Mouse (Mus musculus): Measurements from ENCODE around the gene Wipf2. TPM values are rescaled to one million over a fixed set of nuclear protein-coding genes. Genes with fewer than 3 reads are reported as not detected.

Wipf2 gene
- polyA plus RNA-seq, 1 experiment from 2014 or later: 5.4 TPM

DNA sequence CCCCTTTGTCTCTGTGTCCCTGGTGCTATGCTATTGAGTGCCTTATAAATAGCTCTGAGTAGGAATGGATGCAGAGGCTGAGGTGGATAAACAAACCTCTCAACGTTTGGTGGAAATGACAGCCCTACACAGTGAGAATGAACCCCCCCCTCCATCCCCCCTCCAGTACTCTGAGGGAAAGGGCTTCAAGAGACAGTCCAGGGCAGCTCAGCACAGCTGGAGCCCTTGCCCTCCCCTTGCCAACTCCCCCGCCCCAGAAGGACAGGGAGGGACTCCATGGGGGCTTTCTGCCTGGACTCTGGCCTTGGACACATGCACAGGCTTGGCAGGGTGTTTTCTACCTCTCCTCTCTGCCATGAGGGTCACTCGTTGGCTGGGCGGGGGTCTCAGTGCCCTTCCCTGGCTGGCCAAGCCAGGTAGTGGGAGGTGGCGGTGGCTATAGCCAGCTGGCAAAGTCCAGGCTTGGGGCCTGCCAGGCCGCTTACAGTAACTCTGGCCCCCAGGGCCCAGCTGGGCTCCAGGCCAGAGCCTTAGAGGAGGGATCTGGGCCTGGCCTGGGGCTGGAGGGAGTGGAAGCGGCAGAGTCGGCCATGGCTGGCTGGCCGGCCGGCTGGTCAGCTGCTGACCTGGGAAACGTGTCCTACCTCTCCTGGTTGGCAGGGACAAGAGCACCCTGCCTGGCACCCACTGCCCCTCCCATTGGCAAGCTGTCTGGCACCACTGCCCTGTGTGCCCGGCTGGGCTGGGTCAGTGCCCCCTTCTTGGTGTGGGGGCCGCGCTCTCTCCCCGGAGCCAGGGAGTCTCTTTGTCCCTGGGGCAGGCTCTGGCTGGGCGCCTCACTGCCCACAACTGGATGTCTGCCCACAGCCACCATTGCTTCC, 87.8 kb downstream of the Wipf2 start:
- H3K9me3 ChIP-seq: no peaks in the 10 kb centered on the region
- no peak overlapping the region for H3K4me2 ChIP-seq (replicated peaks)
- H3K27ac ChIP-seq: peak overlapping the region; percentile 63
- peaks cover 84% of the 10 kb centered on the region for H3K4me1 ChIP-seq
- peaks cover 59% of the 10 kb centered on the region for H3K36me3 ChIP-seq
- peak overlapping the region; percentile 10 for H3K9ac ChIP-seq
- WGBS: 68% methylated on average over 16 of the region's 16 CpGs
- no peaks in the 10 kb centered on the region for H3K27me3 ChIP-seq
- ATAC-seq (ENCODE audit: low FRiP score, low read depth): peak; percentile 20; the same call in 1 of the 2 replicates
- H3K4me3 ChIP-seq: no peak overlapping the region

GRCm38 (mm10) chr11:98952111-98952510, 88.7 kb downstream of the Wipf2 start:
- no peak overlapping the region for H3K27ac ChIP-seq
- WGBS: 85% methylated on average over 1 of the region's 1 CpGs
- peaks cover 79% of the 10 kb centered on the region for H3K4me1 ChIP-seq

GRCm38 (mm10) chr11:98952736-98953135, 89.3 kb downstream of the Wipf2 start:
- WGBS: 60% methylated on average over 2 of the region's 2 CpGs
- Histone ChIP-seq H3K9me3 (no peaks in the 10 kb centered on the region), H3K27ac (no peak overlapping the region), H3K27me3 (no peaks in the 10 kb centered on the region), H3K4me3 (no peak overlapping the region), H3K36me3 (peaks cover 63% of the 10 kb centered on the region), H3K9ac (no peak overlapping the region), H3K4me2 (replicated peaks) (no peak overlapping the region), H3K4me1 (peaks cover 73% of the 10 kb centered on the region)
- no peak for ATAC-seq (ENCODE audit: low FRiP score, low read depth)

More at GRCm38 (mm10) chr11:98952111-98952510, 88.7 kb downstream of the Wipf2 start:
- Histone ChIP-seq H3K27me3 (no peaks in the 10 kb centered on the region), H3K36me3 (peaks cover 63% of the 10 kb centered on the region), H3K4me3 (no peak overlapping the region), H3K9ac (no peak overlapping the region), H3K4me2 (replicated peaks) (no peak overlapping the region), H3K9me3 (no peaks in the 10 kb centered on the region)
- ATAC-seq (ENCODE audit: low FRiP score, low read depth): no peak

DNA sequence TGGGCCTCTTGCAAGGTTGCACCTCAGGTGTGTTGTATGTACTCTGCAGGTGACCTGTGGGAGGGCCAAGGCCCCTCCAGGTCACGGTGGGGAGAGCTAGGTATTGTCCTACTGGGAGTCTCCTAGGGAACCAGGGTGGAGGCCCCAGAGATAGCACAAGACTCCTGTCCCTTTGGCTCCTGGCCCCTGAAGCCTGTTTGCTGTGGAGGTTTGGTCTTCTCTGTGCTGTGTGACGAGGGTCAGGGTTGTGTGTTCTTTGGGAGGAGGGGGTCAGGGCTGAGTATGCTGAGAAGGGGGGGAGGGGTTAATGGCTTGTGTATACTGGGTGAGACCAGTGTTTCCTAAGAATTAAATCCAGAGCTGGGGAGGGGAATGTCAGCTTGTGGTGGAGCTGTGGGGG, 89.9 kb downstream of the Wipf2 start:
- ATAC-seq (ENCODE audit: low FRiP score, low read depth): no peak
- Histone ChIP-seq H3K4me2 (replicated peaks) (no peak overlapping the region), H3K4me1 (peaks cover 67% of the 10 kb centered on the region), H3K27me3 (no peaks in the 10 kb centered on the region), H3K9me3 (no peaks in the 10 kb centered on the region), H3K27ac (no peak overlapping the region), H3K9ac (no peak overlapping the region), H3K4me3 (no peak overlapping the region), H3K36me3 (peaks cover 63% of the 10 kb centered on the region)
- WGBS: 6% methylated on average over 1 of the region's 2 CpGs

GRCm38 (mm10) chr11:98953835-98954320, 90.4 kb downstream of the Wipf2 start:
- Histone ChIP-seq H3K9ac (no peak overlapping the region), H3K27me3 (no peaks in the 10 kb centered on the region), H3K36me3 (peaks cover 61% of the 10 kb centered on the region), H3K9me3 (no peaks in the 10 kb centered on the region), H3K4me3 (no peak overlapping the region), H3K4me2 (replicated peaks) (peak overlapping the region; percentile 43), H3K27ac (peak overlapping the region; percentile 52; the same call in 1 of the 2 replicates), H3K4me1 (peaks cover 69% of the 10 kb centered on the region)
- no peak for ATAC-seq (ENCODE audit: low FRiP score, low read depth)
- WGBS: 38% methylated on average over 13 of the region's 13 CpGs

DNA sequence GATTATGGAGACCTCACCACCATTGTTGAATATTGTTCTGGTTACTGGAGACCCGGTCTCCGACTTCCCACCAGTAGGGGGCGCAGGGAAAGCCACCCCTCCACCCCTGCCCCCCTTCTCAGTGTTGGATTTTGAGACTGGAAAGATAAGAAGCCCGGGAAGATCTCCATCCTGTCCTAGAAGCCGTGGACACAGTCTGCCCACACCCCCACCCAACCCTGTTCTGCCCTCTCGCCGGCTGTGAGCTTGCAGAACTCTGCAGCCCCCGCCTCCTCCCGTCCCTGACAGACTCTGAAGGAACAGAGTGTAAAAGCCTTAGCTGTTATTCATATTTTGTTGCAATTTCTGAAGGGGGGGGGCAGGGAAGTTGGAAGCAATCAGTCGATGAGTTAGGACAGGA, 90.9 kb downstream of the Wipf2 start:
- Histone ChIP-seq H3K36me3 (peaks cover 56% of the 10 kb centered on the region), H3K4me2 (replicated peaks) (peak overlapping the region; percentile 43), H3K9me3 (no peaks in the 10 kb centered on the region), H3K9ac (no peak overlapping the region), H3K4me3 (0 out of 2 replicates have a peak overlapping the region, but pooled peaks have one; percentile 5), H3K27ac (peak overlapping the region; percentile 52; the same call in 1 of the 2 replicates), H3K27me3 (no peaks in the 10 kb centered on the region), H3K4me1 (peaks cover 69% of the 10 kb centered on the region)
- whole genome bisulfite sequencing: 10% methylated on average over 10 of the region's 10 CpGs
- ATAC-seq (ENCODE audit: low FRiP score, low read depth): peak; percentile 55; the same call in 1 of the 2 replicates

Other genes starting within 250 kb of the Wipf2 start
- gene Gm12355, start 238.0 kb upstream of the Wipf2 start, polyA plus RNA-seq (2015; fragmentation: Nextera tagmentation; extraction: Ambion mirVana): 1.2 and 1.4 TPM in 2 replicates
- not detected in 2 replicates for gene Gsdma3, start 237.3 kb upstream of the Wipf2 start, polyA plus RNA-seq (2015; fragmentation: Nextera tagmentation; extraction: Ambion mirVana)
- not detected in 2 replicates for gene Gsdma2, start 216.9 kb upstream of the Wipf2 start, polyA plus RNA-seq (2015; fragmentation: Nextera tagmentation; extraction: Ambion mirVana)
- 0.10 and 0.13 TPM in 2 replicates for gene Gsdma, start 199.3 kb upstream of the Wipf2 start, polyA plus RNA-seq (2015; fragmentation: Nextera tagmentation; extraction: Ambion mirVana)
- 210 and 212 TPM in 2 replicates for gene Psmd3, start 181.1 kb upstream of the Wipf2 start, polyA plus RNA-seq (2015; fragmentation: Nextera tagmentation; extraction: Ambion mirVana)
- gene Csf3, start 162.4 kb upstream of the Wipf2 start, polyA plus RNA-seq (2015; fragmentation: Nextera tagmentation; extraction: Ambion mirVana): not detected in 2 replicates
- 56.0 and 61.0 TPM in 2 replicates for gene Med24, start 134.2 kb upstream of the Wipf2 start, polyA plus RNA-seq (2015; fragmentation: Nextera tagmentation; extraction: Ambion mirVana)
- 34.1 and 34.3 TPM in 2 replicates for gene Thra, start 123.0 kb upstream of the Wipf2 start, polyA plus RNA-seq (2015; fragmentation: Nextera tagmentation; extraction: Ambion mirVana)
- gene Nr1d1, start 88.3 kb upstream of the Wipf2 start, polyA plus RNA-seq (2015; fragmentation: Nextera tagmentation; extraction: Ambion mirVana): 0.93 and 1.1 TPM in 2 replicates
- gene Msl1, start 68.1 kb upstream of the Wipf2 start, polyA plus RNA-seq (2015; fragmentation: Nextera tagmentation; extraction: Ambion mirVana): 28.9 and 29.2 TPM in 2 replicates
- 39.5 and 40.0 TPM in 2 replicates for gene Casc3, start 58.7 kb upstream of the Wipf2 start, polyA plus RNA-seq (2015; fragmentation: Nextera tagmentation; extraction: Ambion mirVana)
- gene Rapgefl1, start 26.9 kb upstream of the Wipf2 start, polyA plus RNA-seq (2015; fragmentation: Nextera tagmentation; extraction: Ambion mirVana): 4.2 and 4.4 TPM in 2 replicates
- 31.4 and 32.3 TPM in 2 replicates for gene Cdc6, start 44.2 kb downstream of the Wipf2 start, polyA plus RNA-seq (2015; fragmentation: Nextera tagmentation; extraction: Ambion mirVana)
- 46.5 and 49.8 TPM in 2 replicates for gene Rara, start 64.2 kb downstream of the Wipf2 start, polyA plus RNA-seq (2015; fragmentation: Nextera tagmentation; extraction: Ambion mirVana)
- 0.41 and 0.78 TPM in 2 replicates for gene Gjd3, start 119.4 kb downstream of the Wipf2 start, polyA plus RNA-seq (2015; fragmentation: Nextera tagmentation; extraction: Ambion mirVana)
- gene Top2a, start 160.6 kb downstream of the Wipf2 start, polyA plus RNA-seq (2015; fragmentation: Nextera tagmentation; extraction: Ambion mirVana): 270 and 275 TPM in 2 replicates
- gene Igfbp4, start 177.6 kb downstream of the Wipf2 start, polyA plus RNA-seq (2015; fragmentation: Nextera tagmentation; extraction: Ambion mirVana): 1,212 and 1,268 TPM in 2 replicates
- 0.55 and 1.2 TPM in 2 replicates for gene Tns4, start 225.7 kb downstream of the Wipf2 start, polyA plus RNA-seq (2015; fragmentation: Nextera tagmentation; extraction: Ambion mirVana)

Measured in limb, embryonic 13.5 days (tissue).